Mouse (Mus musculus) CD4-positive, CD25-positive, alpha-beta regulatory T cell, adult 2 months (primary cell): ENCODE measurements around the gene Pecam1.
"Not testable (repeated sequence)": the region's sequence is repeated elsewhere in the genome, so short reads cannot be mapped to it uniquely, and the experiment has no call there.

Source experiments
- DNase-seq: peaks from one replicate; pipeline ENCODE4 v3.0.0-alpha.2; 2012; ENCODE audit warnings: low read depth, low spot score

Gene Pecam1

DNA sequence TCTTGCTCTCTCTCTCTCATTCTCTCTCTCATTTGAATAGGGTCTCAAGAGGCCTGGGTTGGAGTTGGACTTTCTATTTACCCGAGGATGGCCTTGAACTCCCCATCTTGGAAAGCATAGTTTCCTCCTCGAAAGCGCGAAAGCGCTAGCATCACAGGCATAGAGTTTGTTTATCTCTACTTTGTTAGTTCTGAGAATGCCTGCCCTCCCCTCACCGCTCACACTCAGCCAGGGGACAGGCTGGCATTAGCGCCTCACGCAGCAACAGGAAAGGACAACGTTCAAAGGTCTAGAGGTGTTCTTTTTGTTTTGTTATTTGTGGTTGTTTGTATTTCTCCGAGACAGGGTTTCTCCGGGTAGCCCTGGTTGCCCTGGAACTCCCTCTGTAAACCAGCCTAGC, 82.6 kb downstream of the Pecam1 start:
- DNase-seq: peak; percentile 41

DNA sequence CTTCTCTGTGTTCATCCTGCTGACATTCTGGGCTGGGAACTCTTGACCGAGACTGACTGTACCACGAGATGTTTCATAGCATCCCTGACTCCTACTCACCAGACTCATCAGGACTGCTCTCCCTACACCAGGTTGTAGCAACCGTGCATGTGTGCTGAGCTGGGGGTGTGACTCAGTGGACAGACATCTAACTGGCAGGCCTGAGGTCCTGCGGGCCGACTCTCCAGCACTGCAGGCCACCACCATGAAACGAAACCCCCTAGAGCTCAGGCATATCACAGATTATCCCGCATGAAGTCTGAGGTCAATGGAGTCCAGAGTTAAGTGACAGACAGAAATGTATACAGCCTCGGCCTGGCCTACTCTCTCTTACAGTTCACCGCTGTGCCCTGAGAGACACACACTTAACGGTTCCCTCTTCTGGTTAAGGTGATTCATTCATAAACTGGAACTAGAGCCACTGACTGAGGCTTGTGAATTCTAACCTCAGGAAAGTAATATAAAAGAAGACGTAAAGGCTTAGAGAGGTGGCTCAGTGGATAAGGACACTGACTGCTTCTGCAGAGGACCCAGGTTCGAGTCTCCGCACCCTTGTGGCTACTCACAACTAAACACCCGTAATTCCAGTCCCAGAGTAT, 83.8 kb downstream of the Pecam1 start:
- peak; percentile 37 for DNase-seq

DNA sequence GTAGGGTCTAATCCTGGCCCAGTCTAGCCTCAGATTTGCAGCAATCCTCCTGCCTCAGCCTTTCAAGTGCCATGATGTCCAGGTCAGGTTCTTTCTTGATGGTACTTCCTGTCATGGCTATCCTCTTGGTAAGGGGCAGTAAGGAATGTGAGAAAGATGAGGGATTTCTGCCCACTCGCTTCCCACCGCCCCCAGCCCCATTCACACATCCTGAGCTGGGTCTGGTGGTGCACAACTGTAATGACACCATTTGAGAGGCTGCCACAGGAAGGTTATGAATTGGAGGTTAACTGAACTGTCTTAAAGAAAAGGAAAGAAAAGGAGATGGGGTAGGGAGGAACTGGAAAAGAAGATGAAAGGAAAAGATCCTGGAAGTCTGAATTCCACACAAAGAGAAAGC, 84.6 kb downstream of the Pecam1 start:
- DNase-seq: no peak

DNA sequence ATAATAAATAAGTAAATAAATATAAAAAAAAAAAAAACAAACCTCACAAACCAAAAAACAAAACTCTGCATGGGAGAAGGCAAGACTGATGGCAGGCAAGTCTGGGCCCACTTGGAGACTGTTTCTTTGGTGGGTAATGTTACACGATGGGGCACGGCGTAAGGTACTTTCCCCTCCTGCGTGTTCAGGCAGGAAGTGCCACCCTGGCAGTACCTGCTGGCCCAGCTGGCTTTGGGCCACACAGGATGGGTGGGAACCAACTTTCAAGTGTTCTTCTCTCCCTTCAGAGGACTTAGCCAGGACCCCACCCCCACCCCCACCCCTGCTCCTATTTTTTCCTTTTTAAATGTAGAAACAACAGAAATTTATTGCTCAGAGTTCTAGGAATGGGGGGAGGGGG, 85.1 kb downstream of the Pecam1 start:
- DNase-seq: peak; percentile 90

DNA sequence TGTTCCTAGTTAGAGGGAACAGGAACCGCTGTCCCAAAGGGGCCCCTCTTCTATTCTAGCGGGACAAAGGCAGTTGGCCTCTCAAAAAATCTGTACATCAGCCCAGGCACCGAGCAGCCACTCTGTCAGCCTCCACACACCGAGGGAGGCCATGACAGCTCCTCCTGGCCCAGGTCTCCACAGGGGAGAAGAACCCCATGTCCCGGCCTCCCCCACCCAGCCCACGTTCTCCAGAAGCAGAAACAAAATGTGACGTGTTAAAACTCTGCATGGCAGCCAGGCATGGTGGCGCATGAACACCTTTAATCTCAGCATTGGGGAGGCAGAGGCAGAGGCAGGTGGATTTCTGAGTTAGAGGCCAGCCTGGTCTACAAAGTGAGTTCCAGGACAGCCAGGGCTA, 85.7 kb downstream of the Pecam1 start:
- DNase-seq: peak; percentile 59

DNA sequence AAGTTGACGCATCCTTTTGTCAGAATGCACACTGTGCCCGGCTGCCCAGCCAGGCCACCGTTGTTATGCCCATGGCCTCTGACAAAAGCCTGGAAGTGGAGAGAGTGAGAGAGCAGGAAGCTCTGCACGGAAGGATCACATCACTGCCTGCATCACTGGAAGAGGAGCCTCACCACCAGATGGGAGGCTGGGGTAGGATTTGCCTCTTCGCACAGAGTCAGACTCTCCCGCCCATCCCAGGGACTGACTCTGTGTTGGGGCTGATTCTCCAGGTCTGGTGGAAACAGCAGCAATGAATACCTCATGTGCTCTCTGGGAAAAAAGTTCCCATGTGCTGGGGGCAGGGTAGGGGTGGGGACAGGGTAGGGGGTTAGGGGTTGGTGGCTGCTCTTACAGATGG, 86.6 kb downstream of the Pecam1 start:
- DNase-seq: no peak

DNA sequence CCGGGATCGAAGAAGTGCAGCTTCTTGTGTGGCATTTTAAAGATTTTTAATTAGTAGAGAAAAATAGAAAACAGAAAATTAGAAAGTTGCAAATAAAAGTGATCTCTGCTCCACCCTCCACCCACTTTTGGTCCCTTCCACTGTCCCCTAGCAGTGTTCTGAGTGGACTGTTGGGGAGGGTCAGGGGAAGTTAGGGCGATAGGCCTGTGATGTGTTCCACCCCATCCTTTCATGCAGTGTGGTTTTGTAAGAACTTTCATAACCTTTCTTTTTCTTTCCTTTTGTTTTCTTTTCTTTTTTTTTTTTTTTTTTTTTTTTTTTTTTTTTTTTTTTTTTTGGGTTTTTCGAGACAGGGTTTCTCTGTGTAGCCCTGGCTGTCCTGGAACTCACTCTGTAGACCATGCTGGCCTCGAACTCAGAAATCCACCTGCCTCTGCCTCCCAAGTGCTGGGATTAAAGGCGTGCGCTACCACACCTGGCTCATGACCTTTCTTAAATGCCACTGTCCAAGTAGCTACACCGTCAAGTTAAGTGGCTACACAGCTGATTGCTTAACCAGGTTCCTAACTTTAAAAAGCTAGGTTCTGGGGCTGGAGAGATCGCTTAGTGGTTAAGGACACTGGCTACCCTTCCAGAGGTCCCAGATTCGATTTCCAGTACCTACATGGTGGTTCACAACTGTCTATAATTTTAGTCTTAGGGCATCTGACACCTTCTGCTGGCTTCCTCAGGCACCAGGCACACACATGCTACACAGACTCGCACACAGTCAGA, 87.6 kb downstream of the Pecam1 start:
- DNase-seq: peak; percentile 53

DNA sequence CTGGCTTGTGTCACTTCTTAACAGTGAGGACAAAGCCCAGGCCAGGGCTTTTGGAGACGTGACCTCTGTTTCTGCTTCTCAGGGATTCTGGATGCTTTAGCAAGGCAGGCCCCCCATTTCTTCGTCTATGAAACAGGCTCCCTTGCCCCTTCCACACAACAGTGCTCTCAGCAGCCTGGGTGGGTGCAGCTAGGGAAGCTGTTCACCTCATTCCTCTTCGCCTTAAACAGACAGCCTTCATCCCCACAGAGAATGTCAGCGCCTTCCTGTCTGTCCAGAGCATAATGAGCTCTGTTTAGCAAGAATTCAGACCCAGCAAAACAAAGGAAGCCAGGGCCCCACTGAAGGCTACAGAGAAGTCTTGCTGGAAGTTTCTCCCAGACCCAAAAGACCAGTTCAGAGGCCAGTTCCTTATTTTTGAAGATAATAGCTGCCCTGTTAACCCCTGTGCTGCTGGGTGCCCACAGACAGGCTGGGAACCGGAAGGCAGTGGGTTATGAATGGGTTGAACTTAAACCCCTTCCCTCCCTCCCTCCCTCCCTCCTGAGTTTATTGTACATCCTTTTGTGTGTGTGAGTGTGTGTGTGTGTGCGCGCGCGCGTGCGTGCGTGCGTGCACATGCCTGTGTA, 89.9 kb downstream of the Pecam1 start:
- peak; percentile 69 for DNase-seq

DNA sequence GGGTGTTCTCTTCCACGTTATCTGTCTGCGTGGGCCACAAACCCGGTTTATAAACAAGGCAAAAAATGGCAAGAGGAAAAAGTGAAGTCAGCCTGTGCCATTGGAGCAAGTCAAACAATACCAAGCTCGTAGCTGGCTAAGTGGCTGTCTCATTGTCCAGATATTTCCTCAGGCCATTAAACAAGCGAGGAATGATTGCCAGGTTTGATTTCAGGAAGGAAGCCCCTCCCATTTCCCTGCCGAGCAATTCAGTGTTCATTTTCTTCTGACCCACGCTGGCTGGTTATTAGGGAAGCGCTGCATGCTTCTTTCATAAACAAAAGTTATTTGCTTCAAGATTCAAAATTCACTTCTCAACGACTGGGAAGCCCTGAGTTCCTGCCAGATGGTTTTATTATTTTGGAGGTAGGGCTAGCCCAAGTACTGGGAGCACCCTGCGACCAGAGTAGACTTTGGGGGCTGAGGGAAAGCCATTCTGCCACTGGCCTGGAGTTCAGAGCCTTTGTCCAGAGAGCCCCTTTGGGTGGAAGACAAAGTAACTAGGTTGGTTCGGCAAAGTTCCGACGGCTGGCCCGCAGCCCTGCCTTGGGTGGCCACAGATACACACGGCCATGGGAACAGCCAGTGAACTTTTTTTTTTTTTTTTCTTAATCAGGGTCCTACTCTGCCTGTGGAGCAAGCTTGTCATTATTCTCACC, 90.7 kb downstream of the Pecam1 start:
- no peak for DNase-seq

DNA sequence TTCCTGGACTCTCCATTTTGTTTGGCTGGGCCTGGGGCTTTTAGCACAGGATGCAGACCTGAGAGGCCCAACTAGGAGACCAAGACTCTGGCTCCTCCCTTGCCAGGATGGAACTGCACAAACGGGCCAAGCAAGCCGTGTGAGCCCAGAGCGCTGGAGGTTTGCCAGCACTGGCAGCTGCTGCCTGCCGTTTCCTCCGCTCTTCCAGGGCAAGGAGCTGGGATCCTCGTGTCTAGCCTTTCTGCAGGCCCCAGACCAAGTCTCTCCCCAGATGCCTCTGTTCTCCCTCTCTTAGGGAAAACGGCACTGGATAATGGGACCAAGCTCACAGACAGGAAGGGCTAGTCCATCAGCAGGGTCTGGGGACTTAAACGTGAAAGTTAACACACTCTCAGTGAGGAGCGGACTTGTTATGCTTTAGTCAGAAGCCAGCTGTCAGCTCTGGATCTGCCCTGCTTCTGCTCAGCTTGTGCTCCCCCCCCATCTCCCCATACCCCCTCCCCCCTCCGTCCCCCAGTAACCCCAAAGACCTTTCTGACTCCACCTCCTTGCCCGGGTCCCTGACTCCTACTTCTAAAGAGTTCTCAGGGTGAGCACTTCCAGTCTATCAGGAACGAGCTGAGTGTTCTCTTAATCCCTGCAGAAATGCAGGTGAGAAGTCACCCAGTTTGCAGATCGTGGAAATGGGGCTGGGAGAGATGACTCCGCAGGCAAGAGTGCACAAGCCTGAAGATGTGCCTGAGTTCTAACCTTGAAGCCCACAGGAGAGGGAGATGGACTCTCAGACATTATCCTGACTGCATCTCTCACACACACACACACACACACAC, 92.2 kb downstream of the Pecam1 start:
- DNase-seq: peak; percentile 78

DNA sequence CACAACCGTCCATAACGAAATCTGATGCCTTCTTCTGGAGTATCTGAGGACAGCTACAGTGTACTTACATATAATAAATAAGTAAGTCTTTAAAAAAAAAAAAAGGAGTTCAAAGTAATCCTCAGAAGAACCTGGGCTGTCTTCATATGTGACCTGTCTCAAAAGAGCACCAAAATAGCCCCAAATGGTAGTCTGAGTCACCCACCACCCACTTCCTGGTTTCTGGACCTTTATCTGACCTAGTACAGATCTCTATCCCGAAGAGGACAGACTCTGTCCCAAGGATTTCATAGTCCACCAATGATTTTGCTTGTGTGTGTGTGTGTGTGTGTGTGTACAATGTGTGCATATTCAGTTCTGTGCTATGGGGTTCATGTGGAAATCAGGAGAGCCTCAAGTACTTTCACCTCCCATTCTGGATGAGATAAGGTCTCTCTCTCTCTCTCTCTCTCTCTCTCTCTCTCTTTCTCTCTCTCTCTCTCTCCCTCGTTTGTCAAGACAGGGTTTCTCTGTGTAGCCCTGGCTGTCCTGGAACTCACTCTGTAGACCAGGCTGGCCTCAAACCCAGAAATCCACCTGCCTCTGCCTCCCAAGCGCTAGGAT, 93.4 kb downstream of the Pecam1 start:
- not testable (repeated sequence) for DNase-seq

DNA sequence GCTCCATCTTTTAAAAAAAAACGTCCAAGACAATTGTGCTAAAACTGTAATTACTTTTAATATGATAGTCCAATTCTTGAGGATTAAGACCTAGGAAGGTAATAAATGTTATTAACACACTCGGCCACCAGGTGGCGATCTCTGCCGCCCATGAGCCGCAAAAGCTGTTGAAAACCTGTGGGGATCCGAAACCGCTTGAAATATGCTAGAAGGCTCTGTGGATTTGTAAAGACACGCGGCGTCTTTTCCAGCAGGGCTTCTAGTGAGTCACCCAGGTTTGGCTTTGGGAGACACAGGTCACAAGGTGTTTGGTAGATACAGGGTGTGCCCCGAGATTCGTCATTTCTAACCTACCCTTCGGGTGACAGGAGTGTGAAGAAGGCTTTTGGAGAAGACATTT, 102.1 kb downstream of the Pecam1 start:
- DNase-seq: peak; percentile 91

DNA sequence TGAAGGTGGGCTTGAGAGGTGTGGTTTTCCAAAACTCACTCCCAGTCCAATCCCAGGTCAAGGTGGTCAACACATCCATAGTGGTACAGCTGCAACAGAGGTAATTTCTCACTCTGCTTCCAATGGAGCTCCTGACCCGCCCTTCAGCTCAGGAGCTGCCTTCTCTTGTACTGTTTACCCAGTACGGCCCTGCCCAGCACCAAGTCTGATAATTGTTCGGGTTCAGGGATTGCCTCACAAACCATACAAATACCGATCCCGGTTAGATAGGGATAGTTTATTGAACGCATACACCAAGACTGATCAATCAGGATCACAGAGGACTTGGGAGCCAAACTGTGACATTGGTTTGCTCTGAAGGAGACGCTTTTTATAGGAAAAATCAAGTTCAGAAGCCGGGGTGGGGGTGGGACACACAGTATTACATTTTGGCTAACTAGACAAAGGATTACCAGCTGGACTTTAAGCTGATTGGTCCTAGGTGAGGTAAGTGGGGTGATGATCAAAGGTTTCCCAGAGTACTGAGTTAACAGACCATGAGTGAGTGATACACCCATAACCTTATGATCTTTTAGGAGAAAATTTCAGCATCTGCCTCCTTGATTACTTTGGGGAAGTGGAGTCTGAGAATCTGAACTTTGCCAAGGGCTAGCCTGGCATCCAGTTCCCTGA, 107.3 kb downstream of the Pecam1 start:
- no peak for DNase-seq

DNA sequence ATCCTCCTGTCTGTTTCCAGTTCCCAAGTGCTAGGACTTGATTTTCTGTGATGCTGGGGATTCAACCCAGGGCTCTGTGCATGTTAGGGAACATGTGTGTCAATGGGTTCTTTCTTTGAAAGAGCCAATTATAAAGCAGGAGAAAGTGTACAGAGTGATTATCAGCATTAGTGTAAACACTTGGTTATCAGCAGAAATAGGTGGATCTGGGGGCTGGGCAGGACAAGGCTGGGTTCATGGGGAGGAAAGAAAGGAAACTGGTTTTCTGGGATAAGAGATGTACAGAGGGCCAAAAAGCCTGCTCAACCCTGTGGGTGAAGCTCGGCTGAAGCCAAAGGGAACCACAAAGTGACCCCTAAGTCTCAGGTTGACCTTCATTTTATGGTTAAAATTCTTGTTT, 108.8 kb downstream of the Pecam1 start:
- no peak for DNase-seq

DNA sequence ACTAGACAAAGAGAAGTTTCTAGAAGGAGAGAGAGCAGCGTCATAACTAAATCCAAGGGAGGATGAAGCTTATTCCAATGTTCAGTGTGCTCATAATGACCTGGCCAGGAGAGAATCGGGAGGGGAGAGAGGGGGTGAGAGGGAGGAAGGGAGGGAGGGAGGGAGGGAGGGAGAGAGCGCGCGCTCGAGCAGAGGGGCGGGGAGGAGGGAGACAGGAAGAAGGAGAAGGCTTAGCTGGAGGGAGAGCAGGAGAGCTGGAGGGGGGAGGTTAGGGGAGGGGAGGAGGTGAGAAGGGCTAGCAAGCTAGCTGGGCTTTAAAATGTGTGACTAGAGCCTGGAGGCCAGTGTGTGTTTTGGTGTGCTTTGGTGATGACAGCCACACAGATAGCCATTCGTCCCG, 110.4 kb downstream of the Pecam1 start:
- no peak for DNase-seq

DNA sequence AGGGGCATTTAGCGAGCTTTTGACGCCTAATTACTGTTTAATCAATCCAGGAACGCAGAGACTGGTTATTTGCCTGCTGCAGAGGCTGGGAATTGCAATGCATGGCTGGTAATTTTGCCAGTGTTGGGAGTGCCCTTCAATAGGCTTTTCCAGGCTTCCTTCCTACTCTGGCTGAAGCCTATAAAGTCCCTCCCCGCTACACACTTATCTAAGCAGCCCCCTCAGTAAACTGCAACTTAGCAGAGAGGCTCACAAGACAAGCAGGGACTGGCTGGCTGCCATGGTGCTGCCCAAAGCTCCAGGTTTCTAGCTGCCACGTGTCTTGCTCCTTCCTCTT, 111.1 kb downstream of the Pecam1 start:
- DNase-seq: no peak

DNA sequence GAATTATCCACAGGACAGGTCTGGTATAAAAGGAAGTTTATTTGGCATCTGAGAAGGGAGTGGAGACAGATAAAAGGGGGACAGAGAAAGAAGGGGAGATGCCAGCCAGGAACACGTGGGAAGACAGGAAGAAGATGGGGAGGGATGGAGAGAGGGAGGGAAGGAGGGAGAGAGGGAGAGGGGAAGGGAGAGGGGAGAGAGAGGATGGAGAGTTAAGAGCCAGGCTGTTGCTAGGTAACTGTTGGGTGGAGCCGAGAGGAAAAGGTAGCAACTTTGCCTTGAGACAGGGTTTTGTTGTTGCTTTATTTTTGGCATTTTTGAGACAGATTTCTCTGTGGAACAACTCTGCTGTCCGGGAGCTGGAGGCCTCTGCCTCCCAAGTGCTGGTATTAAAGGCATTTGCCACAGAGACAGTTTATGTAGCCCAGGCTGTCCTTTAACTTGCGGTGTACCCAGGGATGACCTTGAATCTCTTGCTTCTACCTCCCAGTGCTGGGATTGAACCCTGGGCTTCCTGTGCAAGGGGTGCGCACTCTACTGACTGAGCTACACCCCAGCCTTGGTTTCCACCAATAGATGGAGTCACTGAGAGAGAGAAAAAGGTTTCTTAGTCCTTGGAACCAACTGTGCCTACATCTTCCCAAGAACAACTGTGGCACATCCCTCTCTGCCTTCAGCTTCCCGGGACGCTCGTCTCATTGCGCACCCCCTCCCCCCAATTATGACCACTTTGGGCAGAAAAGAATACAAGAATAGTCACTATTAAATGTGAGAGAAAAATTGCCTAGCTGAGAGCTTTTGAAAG, 111.7 kb downstream of the Pecam1 start:
- DNase-seq: no peak

DNA sequence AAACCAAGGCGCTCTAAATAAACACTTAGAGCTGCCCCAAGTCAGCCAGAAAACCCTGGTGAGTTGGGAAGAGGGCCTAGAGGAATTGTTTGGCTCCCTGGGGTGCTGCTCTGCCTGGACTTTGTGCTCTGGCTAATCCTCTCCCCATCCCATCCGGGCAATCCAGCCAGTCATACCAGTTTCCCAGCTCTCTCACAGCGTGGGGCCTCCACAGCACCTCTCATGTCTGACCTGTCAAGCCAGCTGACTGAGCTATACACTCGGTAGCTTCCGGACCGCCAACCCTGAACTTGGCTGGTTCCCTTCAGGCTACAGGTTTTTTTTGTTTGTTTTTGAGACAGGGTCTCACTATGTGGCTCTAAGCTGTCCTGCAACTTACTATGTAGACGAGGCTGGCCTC, 112.7 kb downstream of the Pecam1 start:
- DNase-seq: no peak

DNA sequence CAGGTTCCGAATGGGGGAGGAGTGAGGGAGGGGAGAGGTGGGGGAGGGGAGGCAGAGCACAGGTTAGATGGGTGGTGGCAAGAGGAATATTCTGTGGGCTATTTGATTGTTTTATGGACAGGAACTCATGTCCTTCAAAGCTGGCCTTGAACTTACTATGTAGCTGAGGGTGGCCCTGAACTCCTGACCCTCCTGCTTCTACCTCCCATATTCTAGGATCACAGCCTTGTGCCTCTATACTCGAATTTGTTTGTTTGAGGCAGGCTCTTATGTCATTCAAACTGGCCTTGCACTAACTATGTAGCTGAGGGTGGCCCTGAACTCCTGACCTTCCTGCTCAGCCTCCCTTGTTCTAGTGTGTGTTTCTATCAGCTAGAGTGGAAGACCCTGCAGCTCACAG, 114.5 kb downstream of the Pecam1 start:
- no peak for DNase-seq

DNA sequence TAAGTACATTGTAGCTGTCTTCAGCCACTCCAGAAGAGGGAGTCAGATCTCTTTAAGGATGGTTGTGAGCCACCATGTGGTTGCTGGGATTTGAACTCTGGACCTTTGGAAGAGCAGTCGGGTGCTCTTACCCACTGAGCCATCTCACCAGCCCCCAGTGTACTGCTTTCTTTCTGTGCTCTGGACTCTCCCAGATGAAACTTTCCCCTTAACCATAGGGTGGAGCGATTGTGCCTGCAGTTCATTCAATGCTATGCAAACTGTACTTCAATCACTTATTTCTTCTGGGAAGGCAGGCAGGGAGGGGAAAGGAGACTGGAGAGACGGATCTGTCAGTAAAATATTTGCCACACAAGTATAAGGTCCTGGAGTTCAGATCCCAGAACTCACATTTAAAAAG, 116.3 kb downstream of the Pecam1 start:
- not testable (repeated sequence) for DNase-seq
